Mouse (Mus musculus): ENCODE measurements around the gene Lap3. TPM values are rescaled to one million over a fixed set of nuclear protein-coding genes. Genes with fewer than 3 reads are reported as not detected.

Lap3 gene
- polyA plus RNA-seq, 1 experiment from 2014 or later: 44.6 TPM

DNA sequence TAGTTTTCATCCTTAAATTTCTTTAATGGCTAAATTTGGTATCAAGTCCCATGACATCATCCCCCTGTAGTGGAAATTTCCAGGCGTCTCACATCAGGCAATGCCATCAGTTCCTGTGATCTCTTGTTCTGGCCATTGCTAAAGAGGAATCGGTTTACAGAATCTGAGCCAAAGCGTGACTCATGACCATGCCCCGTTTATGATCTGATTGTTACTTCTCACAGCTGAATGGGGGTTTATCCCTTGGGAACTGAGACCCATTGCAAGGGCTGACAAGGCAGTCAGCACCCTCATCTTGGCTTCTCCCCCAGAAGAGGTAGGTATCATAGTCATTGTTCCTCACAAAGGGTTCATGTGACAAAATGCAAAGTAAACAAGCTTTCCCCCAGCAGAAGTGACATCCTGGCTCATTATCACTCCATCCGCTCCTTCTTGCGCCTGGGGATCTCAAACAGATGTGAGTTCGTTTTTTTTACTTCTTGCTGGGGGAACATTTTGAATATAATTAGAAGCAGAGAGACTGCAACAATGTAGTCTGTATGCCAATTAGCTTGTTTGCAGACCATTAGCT, 20.2 kb upstream of the Lap3 start:
- Histone ChIP-seq H3K27me3 (replicated peaks; ENCODE audit: control insufficient read depth, insufficient read depth, low read length) (no peaks in the 10 kb centered on the region), H3K9ac (ENCODE audit: low read length) (no peak overlapping the region), H3K27ac (ENCODE audit: low read depth, low read length) (no peak overlapping the region), H3K9me3 (replicated peaks; ENCODE audit: control insufficient read depth, low read length) (no peaks in the 10 kb centered on the region), H3K4me2 (ENCODE audit: low read length) (no peak overlapping the region), H3K36me3 (ENCODE audit: control insufficient read depth, insufficient read depth, low read length) (no peaks in the 10 kb centered on the region), H3K4me3 (ENCODE audit: low read depth, low read length) (no peak overlapping the region), H3K4me1 (ENCODE audit: control insufficient read depth, insufficient read depth, low read length) (peaks cover 4% of the 10 kb centered on the region; the same call in 1 of the 2 replicates)
- ATAC-seq: peak; percentile 67; the same call in 1 of the 2 replicates
- WGBS: 35% methylated on average over 7 of the region's 7 CpGs
- DNase-seq (ENCODE audit: low spot score): peak; percentile 72

GRCm38 (mm10) chr5:45473521-45473920, 19.7 kb upstream of the Lap3 start:
- Histone ChIP-seq H3K4me3 (ENCODE audit: low read depth, low read length) (no peak overlapping the region), H3K36me3 (ENCODE audit: control insufficient read depth, insufficient read depth, low read length) (no peaks in the 10 kb centered on the region), H3K27ac (ENCODE audit: low read depth, low read length) (no peak overlapping the region), H3K27me3 (replicated peaks; ENCODE audit: control insufficient read depth, insufficient read depth, low read length) (no peaks in the 10 kb centered on the region), H3K9ac (ENCODE audit: low read length) (no peak overlapping the region), H3K4me1 (ENCODE audit: control insufficient read depth, insufficient read depth, low read length) (peaks cover 4% of the 10 kb centered on the region; the same call in 1 of the 2 replicates), H3K4me2 (ENCODE audit: low read length) (no peak overlapping the region), H3K9me3 (replicated peaks; ENCODE audit: control insufficient read depth, low read length) (no peaks in the 10 kb centered on the region)
- ATAC-seq (peak; percentile 32; the same call in 1 of the 2 replicates), DNase-seq (ENCODE audit: low spot score) (peak; percentile 33)
- WGBS: 57% methylated on average over 1 of the region's 1 CpGs

GRCm38 (mm10) chr5:45474215-45474614, 19.0 kb upstream of the Lap3 start:
- Histone ChIP-seq H3K9me3 (replicated peaks; ENCODE audit: control insufficient read depth, low read length) (no peaks in the 10 kb centered on the region), H3K4me1 (ENCODE audit: control insufficient read depth, insufficient read depth, low read length) (peaks cover 4% of the 10 kb centered on the region; the same call in 1 of the 2 replicates), H3K27me3 (replicated peaks; ENCODE audit: control insufficient read depth, insufficient read depth, low read length) (no peaks in the 10 kb centered on the region), H3K27ac (ENCODE audit: low read depth, low read length) (no peak overlapping the region), H3K36me3 (ENCODE audit: control insufficient read depth, insufficient read depth, low read length) (no peaks in the 10 kb centered on the region), H3K9ac (ENCODE audit: low read length) (no peak overlapping the region), H3K4me3 (ENCODE audit: low read depth, low read length) (no peak overlapping the region), H3K4me2 (ENCODE audit: low read length) (no peak overlapping the region)
- 26% methylated on average over 6 of the region's 6 CpGs for WGBS
- peak; percentile 91 for DNase-seq (ENCODE audit: low spot score)
- peak; percentile 52; the same call in 1 of the 2 replicates for ATAC-seq

GRCm38 (mm10) chr5:45474758-45475157, 18.4 kb upstream of the Lap3 start:
- no peak overlapping the region for H3K4me2 ChIP-seq (ENCODE audit: low read length)
- 70% methylated on average over 4 of the region's 4 CpGs for WGBS

GRCm38 (mm10) chr5:45475771-45476170, 17.4 kb upstream of the Lap3 start:
- H3K9me3 ChIP-seq (replicated peaks; ENCODE audit: control insufficient read depth, low read length): no peaks in the 10 kb centered on the region
- H3K27ac ChIP-seq (ENCODE audit: low read depth, low read length): no peak overlapping the region
- H3K4me1 ChIP-seq (ENCODE audit: control insufficient read depth, insufficient read depth, low read length): peaks cover 4% of the 10 kb centered on the region; the same call in 1 of the 2 replicates
- no peaks in the 10 kb centered on the region for H3K27me3 ChIP-seq (replicated peaks; ENCODE audit: control insufficient read depth, insufficient read depth, low read length)
- ATAC-seq (no peak), DNase-seq (ENCODE audit: low spot score) (no peak)
- no peak overlapping the region for H3K9ac ChIP-seq (ENCODE audit: low read length)
- 73% methylated on average over 5 of the region's 5 CpGs for WGBS
- H3K4me2 ChIP-seq (ENCODE audit: low read length): no peak overlapping the region
- H3K36me3 ChIP-seq (ENCODE audit: control insufficient read depth, insufficient read depth, low read length): no peaks in the 10 kb centered on the region
- no peak overlapping the region for H3K4me3 ChIP-seq (ENCODE audit: low read depth, low read length)

More at GRCm38 (mm10) chr5:45474758-45475157, 18.4 kb upstream of the Lap3 start:
- H3K9me3 ChIP-seq (replicated peaks; ENCODE audit: control insufficient read depth, low read length): no peaks in the 10 kb centered on the region
- H3K36me3 ChIP-seq (ENCODE audit: control insufficient read depth, insufficient read depth, low read length): no peaks in the 10 kb centered on the region
- H3K9ac ChIP-seq (ENCODE audit: low read length): no peak overlapping the region
- H3K27me3 ChIP-seq (replicated peaks; ENCODE audit: control insufficient read depth, insufficient read depth, low read length): no peaks in the 10 kb centered on the region
- DNase-seq (ENCODE audit: low spot score) (no peak), ATAC-seq (no peak)
- no peak overlapping the region for H3K27ac ChIP-seq (ENCODE audit: low read depth, low read length)
- H3K4me1 ChIP-seq (ENCODE audit: control insufficient read depth, insufficient read depth, low read length): peaks cover 4% of the 10 kb centered on the region; the same call in 1 of the 2 replicates
- no peak overlapping the region for H3K4me3 ChIP-seq (ENCODE audit: low read depth, low read length)

DNA sequence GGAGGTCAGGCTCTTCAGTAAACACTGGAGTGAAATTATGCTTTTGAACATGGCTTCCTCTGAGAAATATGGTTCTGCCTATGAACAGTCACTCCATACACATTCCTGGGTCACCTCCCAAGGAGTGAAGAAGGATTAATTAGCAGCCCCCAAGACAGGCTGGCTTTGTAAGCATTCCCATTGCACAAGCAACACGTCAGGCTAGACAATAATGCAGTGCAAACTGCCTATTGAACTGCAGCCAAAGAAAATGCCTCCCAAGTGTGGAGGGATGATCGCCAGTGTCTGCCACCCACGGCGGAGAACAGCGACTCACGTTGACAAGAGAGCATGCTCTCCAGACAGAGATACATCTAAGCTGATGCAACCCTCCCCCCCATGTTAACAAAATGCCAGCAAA, 16.9 kb upstream of the Lap3 start:
- Histone ChIP-seq H3K4me1 (ENCODE audit: control insufficient read depth, insufficient read depth, low read length) (peaks cover 4% of the 10 kb centered on the region; the same call in 1 of the 2 replicates), H3K9me3 (replicated peaks; ENCODE audit: control insufficient read depth, low read length) (no peaks in the 10 kb centered on the region), H3K27me3 (replicated peaks; ENCODE audit: control insufficient read depth, insufficient read depth, low read length) (no peaks in the 10 kb centered on the region), H3K27ac (ENCODE audit: low read depth, low read length) (no peak overlapping the region), H3K4me2 (ENCODE audit: low read length) (peak overlapping the region; percentile 3; the same call in 1 of the 2 replicates), H3K36me3 (ENCODE audit: control insufficient read depth, insufficient read depth, low read length) (no peaks in the 10 kb centered on the region), H3K4me3 (ENCODE audit: low read depth, low read length) (no peak overlapping the region), H3K9ac (ENCODE audit: low read length) (no peak overlapping the region)
- peak; percentile 77 for DNase-seq (ENCODE audit: low spot score)
- ATAC-seq: peak; percentile 43; the same call in 1 of the 2 replicates
- 8% methylated on average over 6 of the region's 6 CpGs for WGBS

- Histone ChIP-seq H3K27me3 (replicated peaks; ENCODE audit: control insufficient read depth, insufficient read depth, low read length) (no peaks in the 10 kb centered on the region), H3K27ac (ENCODE audit: low read depth, low read length) (no peak overlapping the region), H3K36me3 (ENCODE audit: control insufficient read depth, insufficient read depth, low read length) (no peaks in the 10 kb centered on the region), H3K9ac (ENCODE audit: low read length) (no peak overlapping the region), H3K4me3 (ENCODE audit: low read depth, low read length) (no peak overlapping the region), H3K4me1 (ENCODE audit: control insufficient read depth, insufficient read depth, low read length) (peaks cover 4% of the 10 kb centered on the region; the same call in 1 of the 2 replicates), H3K4me2 (ENCODE audit: low read length) (no peak overlapping the region), H3K9me3 (replicated peaks; ENCODE audit: control insufficient read depth, low read length) (no peaks in the 10 kb centered on the region)
- ATAC-seq: no peak
- 84% methylated on average over 7 of the region's 7 CpGs for WGBS
- DNase-seq (ENCODE audit: low spot score): no peak
Observed at GRCm38 (mm10) chr5:45477601-45478000, 15.6 kb upstream of the Lap3 start.

GRCm38 (mm10) chr5:45480066-45480465, 13.1 kb upstream of the Lap3 start:
- H3K9me3 ChIP-seq (replicated peaks; ENCODE audit: control insufficient read depth, low read length): no peaks in the 10 kb centered on the region
- no peak for DNase-seq (ENCODE audit: low spot score)
- H3K4me1 ChIP-seq (ENCODE audit: control insufficient read depth, insufficient read depth, low read length): peaks cover 4% of the 10 kb centered on the region; the same call in 1 of the 2 replicates
- no peak overlapping the region for H3K27ac ChIP-seq (ENCODE audit: low read depth, low read length)
- WGBS: 95% methylated on average over 1 of the region's 1 CpGs
- H3K9ac ChIP-seq (ENCODE audit: low read length): no peak overlapping the region
- H3K36me3 ChIP-seq (ENCODE audit: control insufficient read depth, insufficient read depth, low read length): no peaks in the 10 kb centered on the region
- ATAC-seq: no peak
- H3K4me2 ChIP-seq (ENCODE audit: low read length): no peak overlapping the region
- H3K4me3 ChIP-seq (ENCODE audit: low read depth, low read length): no peak overlapping the region
- H3K27me3 ChIP-seq (replicated peaks; ENCODE audit: control insufficient read depth, insufficient read depth, low read length): no peaks in the 10 kb centered on the region

GRCm38 (mm10) chr5:45481125-45481524, 12.0 kb upstream of the Lap3 start:
- no peak for ATAC-seq

More at GRCm38 (mm10) chr5:45481125-45481524, 12.0 kb upstream of the Lap3 start:
- no peak for DNase-seq (ENCODE audit: low spot score)
- Histone ChIP-seq H3K9me3 (replicated peaks; ENCODE audit: control insufficient read depth, low read length) (no peaks in the 10 kb centered on the region), H3K4me2 (ENCODE audit: low read length) (no peak overlapping the region), H3K4me3 (ENCODE audit: low read depth, low read length) (no peak overlapping the region), H3K27ac (ENCODE audit: low read depth, low read length) (no peak overlapping the region), H3K27me3 (replicated peaks; ENCODE audit: control insufficient read depth, insufficient read depth, low read length) (no peaks in the 10 kb centered on the region), H3K36me3 (ENCODE audit: control insufficient read depth, insufficient read depth, low read length) (no peaks in the 10 kb centered on the region), H3K4me1 (ENCODE audit: control insufficient read depth, insufficient read depth, low read length) (peaks cover 2% of the 10 kb centered on the region; the same call in 1 of the 2 replicates), H3K9ac (ENCODE audit: low read length) (no peak overlapping the region)
- WGBS: 95% methylated on average over 2 of the region's 2 CpGs

Measured in forebrain, embryonic 14.5 days (tissue).